Mouse (Mus musculus) kidney, postnatal 0 days (tissue): Measurements from ENCODE around the gene Ppbp. TPM values are rescaled to one million over a fixed set of nuclear protein-coding genes. Genes with fewer than 3 reads are reported as not detected.

ENCODE experiments used
- ATAC-seq: fragments of 200-750 bp; cut with Nextera tagmentation; replicated peaks from 2 replicates; pipeline ENCODE4 v1.8.0; 2017; ENCODE audit warnings: low read depth, moderate number of reproducible peaks, moderate TSS enrichment, moderate library complexity; ENCODE audit not compliant: low FRiP score
- DNase-seq: peaks from one replicate; pipeline ENCODE4 v3.0.0-alpha.2; 2016; ENCODE audit warnings: low spot score
- H3K27ac ChIP-seq: fragments of 300-500 bp; sonication (generic); 2 replicates; pipeline ENCODE4 v1.5.1; 2014; ENCODE audit warnings: mild to moderate bottlenecking
- H3K27me3 ChIP-seq: fragments of 300-500 bp; sonication (generic); 2 replicates; pipeline ENCODE4 v1.6.1; 2014; ENCODE audit warnings: low read length, mixed read lengths; ENCODE audit not compliant: insufficient read depth
- H3K36me3 ChIP-seq: fragments of 300-500 bp; sonication (generic); 2 replicates; pipeline ENCODE4 v1.6.1; 2014; ENCODE audit warnings: low read length, mixed read lengths; ENCODE audit not compliant: insufficient read depth
- H3K4me1 ChIP-seq: fragments of 300-500 bp; sonication (generic); replicated peaks from 2 replicates; pipeline ENCODE4 v1.6.1; 2014; ENCODE audit warnings: antibody characterized with exemption, low read length, mixed read lengths; ENCODE audit not compliant: insufficient read depth
- H3K4me2 ChIP-seq: fragments of 300-500 bp; sonication (generic); 2 replicates; pipeline ENCODE4 v1.6.1; 2014; ENCODE audit warnings: mild to moderate bottlenecking, low read length, moderate library complexity, mixed read lengths
- H3K4me3 ChIP-seq: fragments of 300-500 bp; sonication (generic); replicated peaks from 2 replicates; pipeline ENCODE4 v1.5.1; 2014; ENCODE audit warnings: low read depth, low read length
- H3K9ac ChIP-seq: fragments of 300-500 bp; sonication (generic); 2 replicates; pipeline ENCODE4 v1.6.1; 2014; ENCODE audit warnings: low read depth, low read length
- H3K9me3 ChIP-seq: fragments of 300-500 bp; sonication (generic); replicated peaks from 2 replicates; pipeline ENCODE4 v1.6.1; 2016; ENCODE audit warnings: low read length, inconsistent platforms, mixed read lengths
- CTCF ChIP-seq: IDR thresholded peaks from 2 replicates; pipeline ENCODE4 v1.5.1; 2016; ENCODE audit warnings: antibody characterized with exemption, low read depth, mild to moderate bottlenecking, moderate library complexity
- WGBS: fragments of 180-500 bp; shearing (Covaris S2); extraction: QIAGEN DNeasy Blood & Tissue Kit; methylation state at CpG from one replicate; pipeline ENCODE4 v1.1.7; 2014; 5-methylcytosine and 5-hydroxymethylcytosine counted together
- polyA plus RNA-seq: library from polyadenylated mRNA; unstranded; fragments of >200 nt; fragmentation: Nextera tagmentation; extraction: Ambion mirVana; gene quantifications from 2 replicates; pipeline ENCODE4 v1.2.1, GENCODE M21; 2015

The Ppbp gene
- polyA plus RNA-seq, 1 experiment from 2014 or later: 1.3 TPM

- 5% methylated on average over 32 of the region's 32 CpGs for WGBS
- no peak for DNase-seq
- no peak within 1 kb of the TSS for H3K27ac ChIP-seq
These were observed 8.9 kb upstream of the Ppbp start, which contains the start of gene Cxcl5 for GRCm38 (mm10) chr5:90759077-90760065. Gene Cxcl5, plus strand, starts transcription at chr5:90759360.

GRCm38 (mm10) chr5:90760303-90760702, 8.0 kb upstream of the Ppbp start:
- H3K27me3 ChIP-seq: peaks cover 6% of the 10 kb centered on the region
- ATAC-seq: no peak
- H3K27ac ChIP-seq: no peak overlapping the region
- no peaks in the 10 kb centered on the region for H3K9me3 ChIP-seq
- H3K4me3 ChIP-seq: no peak overlapping the region
- no peak for TF ChIP-seq CTCF
- peaks cover 12% of the 10 kb centered on the region; the same call in 1 of the 2 replicates for H3K4me1 ChIP-seq
- H3K36me3 ChIP-seq: no peaks in the 10 kb centered on the region
- WGBS: 59% methylated on average over 4 of the region's 4 CpGs
- no peak overlapping the region for H3K9ac ChIP-seq
- H3K4me2 ChIP-seq: no peak overlapping the region
- no peak for DNase-seq

More at GRCm38 (mm10) chr5:90759077-90760065, 8.9 kb upstream of the Ppbp start, which contains the start of gene Cxcl5:
- peak within 1 kb of the TSS; percentile 10; the same call in 1 of the 2 replicates for H3K9ac ChIP-seq
- no peak for ATAC-seq
- H3K27me3 ChIP-seq: peaks cover 6% of the 10 kb centered on the region
- peak within 1 kb of the TSS; percentile 53 for H3K4me2 ChIP-seq
- peak within 1 kb of the TSS; percentile 16 for H3K4me3 ChIP-seq
- H3K9me3 ChIP-seq: no peaks in the 10 kb centered on the region
- H3K36me3 ChIP-seq: no peaks in the 10 kb centered on the region
- no peak for TF ChIP-seq CTCF
- peaks cover 12% of the 10 kb centered on the region; the same call in 1 of the 2 replicates for H3K4me1 ChIP-seq

GRCm38 (mm10) chr5:90760844-90761243, 7.5 kb upstream of the Ppbp start:
- peaks cover 12% of the 10 kb centered on the region; the same call in 1 of the 2 replicates for H3K4me1 ChIP-seq
- H3K27ac ChIP-seq: no peak overlapping the region
- no peak for ATAC-seq
- H3K27me3 ChIP-seq: peaks cover 6% of the 10 kb centered on the region
- no peak for DNase-seq
- 90% methylated on average over 2 of the region's 2 CpGs for WGBS
- no peaks in the 10 kb centered on the region for H3K9me3 ChIP-seq
- no peak overlapping the region for H3K4me2 ChIP-seq
- H3K36me3 ChIP-seq: no peaks in the 10 kb centered on the region
- no peak overlapping the region for H3K4me3 ChIP-seq
- no peak for TF ChIP-seq CTCF
- no peak overlapping the region for H3K9ac ChIP-seq

- peaks cover 12% of the 10 kb centered on the region; the same call in 1 of the 2 replicates for H3K4me1 ChIP-seq
- DNase-seq: no peak
- WGBS: 82% methylated on average over 3 of the region's 3 CpGs
- H3K27ac ChIP-seq: no peak overlapping the region
- no peaks in the 10 kb centered on the region for H3K9me3 ChIP-seq
- no peak for TF ChIP-seq CTCF
- no peaks in the 10 kb centered on the region for H3K36me3 ChIP-seq
- peaks cover 6% of the 10 kb centered on the region for H3K27me3 ChIP-seq
- H3K9ac ChIP-seq: no peak overlapping the region
- no peak overlapping the region for H3K4me3 ChIP-seq
- no peak for ATAC-seq
- no peak overlapping the region for H3K4me2 ChIP-seq
These were observed 6.5 kb upstream of the Ppbp start for GRCm38 (mm10) chr5:90761834-90762233.

- Histone ChIP-seq H3K27me3 (peaks cover 5% of the 10 kb centered on the region), H3K9me3 (no peaks in the 10 kb centered on the region), H3K9ac (no peak overlapping the region), H3K36me3 (no peaks in the 10 kb centered on the region), H3K4me1 (peaks cover 4% of the 10 kb centered on the region; the same call in 1 of the 2 replicates), H3K27ac (no peak overlapping the region), H3K4me3 (no peak overlapping the region), H3K4me2 (no peak overlapping the region)
- TF ChIP-seq CTCF: no peak
- ATAC-seq: no peak
- WGBS: 78% methylated on average over 12 of the region's 12 CpGs
- DNase-seq: no peak
These were observed 4.2 kb upstream of the Ppbp start for GRCm38 (mm10) chr5:90763912-90764665.
